In the genomic region with DNA sequence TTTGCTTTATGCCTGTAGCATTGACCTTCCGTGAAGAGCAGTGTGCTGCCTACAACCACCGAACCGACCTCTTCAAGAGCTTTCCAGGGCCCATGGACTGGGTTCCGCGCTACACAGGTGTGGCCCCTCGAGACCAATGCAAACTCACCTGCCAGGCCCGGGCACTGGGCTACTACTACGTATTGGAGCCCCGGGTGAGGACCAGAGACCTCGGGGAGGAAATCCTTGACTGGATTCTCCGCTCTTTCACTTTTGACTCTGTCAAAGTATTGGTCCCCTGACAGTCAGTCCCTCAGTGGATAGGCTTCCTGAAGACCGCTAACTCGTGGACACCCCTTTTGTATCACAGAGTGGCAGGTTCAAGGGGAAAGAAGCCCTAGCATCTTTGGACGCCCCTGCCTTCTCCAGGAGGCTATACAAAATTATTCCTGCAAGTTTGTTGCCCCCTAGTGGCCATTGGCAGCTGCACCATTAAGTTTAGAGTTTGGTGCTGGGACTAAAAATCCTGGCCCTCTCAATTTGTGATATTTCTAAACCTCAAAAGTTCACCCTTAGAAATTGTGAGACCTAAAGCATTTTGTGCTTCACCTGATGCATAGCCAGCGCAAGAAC, we compare ENCODE assay signal across 8 mouse cellular contexts. TPM values are rescaled to one million over a fixed set of nuclear protein-coding genes. Genes with fewer than 3 reads are reported as not detected.
A peak's percentile ranks its signal among the peaks of the same experiment; 100 is the strongest.
DNase-seq lines count a peak whose midpoint lies in the region; ATAC-seq lines count a peak whose summit lies in the region.

No protein-coding gene starts in this region.

- ATAC-seq in liver, embryonic 11.5 days (replicated peaks; ENCODE audit: low FRiP score) = no peak
- ATAC-seq in granulocyte monocyte progenitor cell, adult 5-6 weeks (replicated peaks; ENCODE audit: poor library complexity, severe bottlenecking) = peak; percentile 39; the same call in 1 of the 2 replicates

- H3K4me1 ChIP-seq in liver, embryonic 11.5 days (replicated peaks; ENCODE audit: control insufficient read depth, insufficient read depth, low read length) = no peaks in the 10 kb centered on the region; the same call in 1 of the 2 replicates
- H3K4me1 ChIP-seq in limb, embryonic 10.5 days = peaks cover 15% of the 10 kb centered on the region

- H3K27me3 ChIP-seq in liver, embryonic 11.5 days (replicated peaks; ENCODE audit: control insufficient read depth, insufficient read depth, low read length) = peaks cover 11% of the 10 kb centered on the region; the same call in 1 of the 2 replicates
- no peaks in the 10 kb centered on the region for H3K27me3 ChIP-seq in limb, embryonic 10.5 days (ENCODE audit: low read depth, poor library complexity, severe bottlenecking)

- H3K4me3 ChIP-seq in liver, embryonic 11.5 days (ENCODE audit: low read depth, low read length) = no peak overlapping the region
- H3K4me3 ChIP-seq in limb, embryonic 10.5 days = no peak overlapping the region

- no peaks in the 10 kb centered on the region for H3K9me3 ChIP-seq in liver, embryonic 11.5 days (ENCODE audit: control insufficient read depth, low read length)
- H3K9me3 ChIP-seq in limb, embryonic 10.5 days (replicated peaks) = no peaks in the 10 kb centered on the region

- peak; percentile 75 for DNase-seq in liver
- DNase-seq in liver, embryonic 11.5 days (ENCODE audit: low spot score) = no peak
- DNase-seq in MN1 (ENCODE audit: low spot score) = peak; percentile 90
- DNase-seq in cerebellum, postnatal 36 days = peak; percentile 51 to 61
- DNase-seq in limb, embryonic 10.5 days (ENCODE audit: low spot score) = peak; percentile 79
- DNase-seq in natural killer cell, adult 2 months (ENCODE audit: low spot score in 2 of 2) = peak; percentile 50 to 69
- no peak for DNase-seq in urinary bladder, adult 2 months (ENCODE audit: low spot score)

- no peak overlapping the region for H3K9ac ChIP-seq in liver, embryonic 11.5 days (ENCODE audit: low read depth, low read length)

- no peak overlapping the region for H3K27ac ChIP-seq in liver, embryonic 11.5 days (ENCODE audit: low read depth, low read length)
- no peak overlapping the region for H3K27ac ChIP-seq in limb, embryonic 10.5 days

- no peak overlapping the region for H3K4me2 ChIP-seq in liver, embryonic 11.5 days

- WGBS in liver, embryonic 11.5 days = 64% methylated on average over 15 of the region's 15 CpGs
- 67% methylated on average over 15 of the region's 15 CpGs for WGBS in limb, embryonic 10.5 days

- no peaks in the 10 kb centered on the region for H3K36me3 ChIP-seq in liver, embryonic 11.5 days (ENCODE audit: control insufficient read depth, insufficient read depth, low read length)
- peaks cover 55% of the 10 kb centered on the region for H3K36me3 ChIP-seq in limb, embryonic 10.5 days

RNA-seq across cellular contexts. Expression of gene Ndufs2, which starts 5.9 kb away (rescaled TPM):
- polyA plus RNA-seq in liver, embryonic 11.5 days (2014; fragmentation: Nextera tagmentation; extraction: Ambion mirVana) = 256 and 262 TPM in 2 replicates
- total RNA-seq in granulocyte monocyte progenitor cell, adult 5-6 weeks (2014; fragmentation: Nextera tagmentation) = 270 and 271 TPM in 2 replicates
- total RNA-seq in granulocyte monocyte progenitor cell, adult 5-6 weeks (2017) = 358 and 391 TPM in 2 replicates
- polyA plus RNA-seq in limb, embryonic 10.5 days (2016; fragmentation: Nextera tagmentation; extraction: Ambion mirVana) = 308 and 312 TPM in 2 replicates
- 110 and 141 TPM in 2 replicates for polyA plus RNA-seq in urinary bladder, adult 2 months (2012; rRNA removed)

RNA-seq across cellular contexts. Expression of gene Adamts4, which starts 6.8 kb away (rescaled TPM):
- polyA plus RNA-seq in liver, embryonic 11.5 days (2014; fragmentation: Nextera tagmentation; extraction: Ambion mirVana) = 1.6 and 2.0 TPM in 2 replicates
- not detected in 2 replicates for total RNA-seq in granulocyte monocyte progenitor cell, adult 5-6 weeks (2014; fragmentation: Nextera tagmentation)
- not detected in 2 replicates for total RNA-seq in granulocyte monocyte progenitor cell, adult 5-6 weeks (2017)
- 7.3 and 10.5 TPM in 2 replicates for polyA plus RNA-seq in limb, embryonic 10.5 days (2016; fragmentation: Nextera tagmentation; extraction: Ambion mirVana)
- 0.43 and 0.46 TPM in 2 replicates for polyA plus RNA-seq in urinary bladder, adult 2 months (2012; rRNA removed)

RNA-seq across cellular contexts. Expression of gene B4galt3, which starts 13.1 kb away (rescaled TPM):
- 49.0 and 50.6 TPM in 2 replicates for polyA plus RNA-seq in liver, embryonic 11.5 days (2014; fragmentation: Nextera tagmentation; extraction: Ambion mirVana)
- 24.7 and 25.6 TPM in 2 replicates for total RNA-seq in granulocyte monocyte progenitor cell, adult 5-6 weeks (2014; fragmentation: Nextera tagmentation)
- 14.7 and 19.0 TPM in 2 replicates for total RNA-seq in granulocyte monocyte progenitor cell, adult 5-6 weeks (2017)
- polyA plus RNA-seq in limb, embryonic 10.5 days (2016; fragmentation: Nextera tagmentation; extraction: Ambion mirVana) = 69.0 and 75.1 TPM in 2 replicates
- polyA plus RNA-seq in urinary bladder, adult 2 months (2012; rRNA removed) = 71.4 and 74.6 TPM in 2 replicates

RNA-seq across cellular contexts. Expression of gene Fcer1g, which starts 22.9 kb away (rescaled TPM):
- polyA plus RNA-seq in liver, embryonic 11.5 days (2014; fragmentation: Nextera tagmentation; extraction: Ambion mirVana) = 70.9 and 83.6 TPM in 2 replicates
- 327 and 359 TPM in 2 replicates for total RNA-seq in granulocyte monocyte progenitor cell, adult 5-6 weeks (2014; fragmentation: Nextera tagmentation)
- 143 and 171 TPM in 2 replicates for total RNA-seq in granulocyte monocyte progenitor cell, adult 5-6 weeks (2017)
- 6.4 and 10.7 TPM in 2 replicates for polyA plus RNA-seq in limb, embryonic 10.5 days (2016; fragmentation: Nextera tagmentation; extraction: Ambion mirVana)
- 64.8 and 72.7 TPM in 2 replicates for polyA plus RNA-seq in urinary bladder, adult 2 months (2012; rRNA removed)

RNA-seq across cellular contexts. Expression of gene Ppox, which starts 23.9 kb away (rescaled TPM):
- 131 and 133 TPM in 2 replicates for polyA plus RNA-seq in liver, embryonic 11.5 days (2014; fragmentation: Nextera tagmentation; extraction: Ambion mirVana)
- total RNA-seq in granulocyte monocyte progenitor cell, adult 5-6 weeks (2014; fragmentation: Nextera tagmentation) = 22.5 and 37.6 TPM in 2 replicates
- 16.8 and 25.3 TPM in 2 replicates for total RNA-seq in granulocyte monocyte progenitor cell, adult 5-6 weeks (2017)
- polyA plus RNA-seq in limb, embryonic 10.5 days (2016; fragmentation: Nextera tagmentation; extraction: Ambion mirVana) = 48.4 and 62.3 TPM in 2 replicates
- 91.3 and 136 TPM in 2 replicates for polyA plus RNA-seq in urinary bladder, adult 2 months (2012; rRNA removed)

Comparison
In these comparisons a context has a peak if more than half of its experiments do, and no peak if none do; other contexts are left out.
1. DNase-seq: peak in liver (single experiment), MN1 (single experiment), cerebellum, postnatal 36 days (2 of 2), limb, embryonic 10.5 days (single experiment) and natural killer cell, adult 2 months (2 of 2); none in liver, embryonic 11.5 days (single experiment) and urinary bladder, adult 2 months (single experiment).